Mouse (Mus musculus) spleen, adult 2 months (tissue): ENCODE results near the gene Cltc.

Experiments used
- CTCF ChIP-seq: fragments of 200-500 bp; IDR thresholded peaks from 2 replicates; pipeline ENCODE4 v1.5.1; 2011; ENCODE audit warnings: mild to moderate bottlenecking, inconsistent platforms; ENCODE audit not compliant: insufficient read depth, insufficient read length, insufficient replicate concordance; ENCODE audit errors: extremely low read depth
- POLR2A ChIP-seq: fragments of 200-500 bp; IDR thresholded peaks from 2 replicates; pipeline ENCODE4 v1.6.1; 2011; ENCODE audit warnings: low read depth, low read length, inconsistent platforms

GRCm38 (mm10) chr11:86682861-86683260 lies 74.5 kb downstream of the Cltc start:
- TF ChIP-seq CTCF (no peak), POLR2A (no peak)
